Mouse (Mus musculus) forebrain, embryonic 16.5 days (tissue): ENCODE data around the gene Slc22a6. TPM values are rescaled to one million over a fixed set of nuclear protein-coding genes. Genes with fewer than 3 reads are reported as not detected.

Experiments
- ATAC-seq: fragments of 200-750 bp; cut with Nextera tagmentation; 2 replicates; pipeline ENCODE4 v1.8.0; 2017; ENCODE audit warnings: mild to moderate bottlenecking, moderate library complexity
- H3K27ac ChIP-seq: fragments of 300-500 bp; sonication (generic); 2 replicates; pipeline ENCODE4 v1.5.1; 2014; ENCODE audit warnings: low read length, control low read depth
- H3K27me3 ChIP-seq: fragments of 300-500 bp; sonication (generic); replicated peaks from 2 replicates; pipeline ENCODE4 v1.6.1; 2014; ENCODE audit warnings: low read length; ENCODE audit not compliant: control insufficient read depth, insufficient read depth
- H3K36me3 ChIP-seq: fragments of 300-500 bp; sonication (generic); 2 replicates; pipeline ENCODE4 v1.6.1; 2014; ENCODE audit not compliant: control insufficient read depth, insufficient read depth
- H3K4me1 ChIP-seq: fragments of 300-500 bp; sonication (generic); replicated peaks from 2 replicates; pipeline ENCODE4 v1.6.1; 2014; ENCODE audit warnings: low read length; ENCODE audit not compliant: control insufficient read depth, insufficient read depth
- H3K4me2 ChIP-seq: fragments of 300-500 bp; sonication (generic); 2 replicates; pipeline ENCODE4 v1.6.1; 2014; ENCODE audit warnings: mild to moderate bottlenecking, low read length, control low read depth
- H3K4me3 ChIP-seq: fragments of 300-500 bp; sonication (generic); replicated peaks from 2 replicates; pipeline ENCODE4 v1.5.1; 2014; ENCODE audit warnings: mild to moderate bottlenecking, low read length, control low read depth
- H3K9ac ChIP-seq: fragments of 300-500 bp; sonication (generic); replicated peaks from 2 replicates; pipeline ENCODE4 v1.6.1; 2014; ENCODE audit warnings: low read depth, low read length, control low read depth
- H3K9me3 ChIP-seq: fragments of 300-500 bp; sonication (generic); 2 replicates; pipeline ENCODE4 v1.6.1; 2016; ENCODE audit warnings: low read length; ENCODE audit not compliant: control insufficient read depth
- WGBS: fragments of 180-500 bp; shearing (Covaris S2); extraction: QIAGEN DNeasy Blood & Tissue Kit; methylation state at CpG from one replicate; pipeline ENCODE4 v1.1.7; 2014; 5-methylcytosine and 5-hydroxymethylcytosine counted together
- polyA plus RNA-seq: library from polyadenylated mRNA; unstranded; fragments of >200 nt; fragmentation: Nextera tagmentation; extraction: Ambion mirVana; gene quantifications from 2 replicates; pipeline ENCODE4 v1.2.1, GENCODE M21; 2015

The Slc22a6 gene
- polyA plus RNA-seq, 1 experiment from 2014 or later: 9.4 TPM

DNA sequence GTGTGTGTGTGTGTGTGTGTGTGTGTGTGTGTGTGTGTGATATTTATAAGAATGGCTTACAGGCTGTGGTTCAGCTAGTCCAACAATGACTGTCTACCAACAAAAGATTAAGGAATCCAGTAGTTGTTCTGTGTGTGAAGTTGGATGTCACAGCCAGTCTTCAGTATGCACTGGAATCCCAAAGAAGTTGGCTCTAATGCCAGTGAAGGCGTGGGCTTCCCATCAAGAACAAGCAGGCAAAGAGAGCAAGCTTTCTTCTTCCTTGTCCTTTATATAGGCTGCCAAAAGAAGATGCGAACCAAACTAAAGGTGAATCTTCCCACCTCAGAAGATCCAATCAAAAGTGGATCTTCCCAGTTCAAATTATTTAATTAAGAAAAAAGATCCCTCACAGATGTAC is 31.9 kb upstream of the Slc22a6 start:
- 81% methylated on average over 2 of the region's 2 CpGs for WGBS
- ATAC-seq: no peak
- Histone ChIP-seq H3K4me1 (no peaks in the 10 kb centered on the region), H3K27ac (no peak overlapping the region), H3K4me3 (no peak overlapping the region), H3K27me3 (no peaks in the 10 kb centered on the region), H3K9ac (no peak overlapping the region), H3K4me2 (no peak overlapping the region), H3K36me3 (no peaks in the 10 kb centered on the region), H3K9me3 (no peaks in the 10 kb centered on the region)

DNA sequence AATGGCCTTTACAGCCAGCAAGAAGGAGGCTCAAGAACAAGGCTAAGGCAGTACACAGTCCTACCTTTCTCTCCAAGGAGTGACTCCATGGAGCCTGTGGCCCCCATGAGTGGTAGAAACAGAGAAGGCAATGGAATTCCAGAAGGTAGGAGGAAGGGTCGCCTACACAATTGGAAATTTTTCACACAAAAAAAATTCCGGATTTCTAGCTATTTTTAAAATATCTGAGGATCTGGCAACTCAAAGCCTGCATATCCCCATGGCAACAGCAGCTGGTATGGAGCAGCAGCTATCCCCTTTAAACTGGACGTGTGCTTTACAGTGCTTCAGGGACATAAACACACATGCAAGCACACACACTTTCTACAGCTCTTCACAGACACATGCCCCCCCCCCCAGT is 31.5 kb upstream of the Slc22a6 start:
- WGBS: 63% methylated on average over 3 of the region's 3 CpGs
- Histone ChIP-seq H3K27me3 (no peaks in the 10 kb centered on the region), H3K27ac (no peak overlapping the region), H3K4me1 (no peaks in the 10 kb centered on the region), H3K36me3 (no peaks in the 10 kb centered on the region), H3K9ac (no peak overlapping the region), H3K4me3 (no peak overlapping the region), H3K9me3 (no peaks in the 10 kb centered on the region), H3K4me2 (no peak overlapping the region)
- peak; percentile 72 for ATAC-seq

- WGBS: 42% methylated on average over 1 of the region's 1 CpGs
- Histone ChIP-seq H3K9me3 (no peaks in the 10 kb centered on the region), H3K4me1 (no peaks in the 10 kb centered on the region), H3K4me3 (no peak overlapping the region), H3K27me3 (no peaks in the 10 kb centered on the region), H3K36me3 (no peaks in the 10 kb centered on the region), H3K27ac (no peak overlapping the region), H3K4me2 (no peak overlapping the region), H3K9ac (no peak overlapping the region)
- ATAC-seq: no peak
Observed at GRCm38 (mm10) chr19:8587315-8587714, 30.5 kb upstream of the Slc22a6 start.

GRCm38 (mm10) chr19:8590954-8591353 is 26.9 kb upstream of the Slc22a6 start, which contains the start of gene Slc22a8:
Gene Slc22a8 (plus strand): TSS chr19:8591254.
- H3K27ac ChIP-seq: no peak within 1 kb of the TSS
- H3K27me3 ChIP-seq: no peaks in the 10 kb centered on the region
- H3K9ac ChIP-seq: no peak within 1 kb of the TSS
- H3K4me3 ChIP-seq: no peak within 1 kb of the TSS
- H3K4me1 ChIP-seq: no peaks in the 10 kb centered on the region
- no peak for ATAC-seq
- H3K4me2 ChIP-seq: no peak within 1 kb of the TSS
- H3K9me3 ChIP-seq: no peaks in the 10 kb centered on the region
- 56% methylated on average over 8 of the region's 8 CpGs for WGBS
- no peaks in the 10 kb centered on the region for H3K36me3 ChIP-seq

DNA sequence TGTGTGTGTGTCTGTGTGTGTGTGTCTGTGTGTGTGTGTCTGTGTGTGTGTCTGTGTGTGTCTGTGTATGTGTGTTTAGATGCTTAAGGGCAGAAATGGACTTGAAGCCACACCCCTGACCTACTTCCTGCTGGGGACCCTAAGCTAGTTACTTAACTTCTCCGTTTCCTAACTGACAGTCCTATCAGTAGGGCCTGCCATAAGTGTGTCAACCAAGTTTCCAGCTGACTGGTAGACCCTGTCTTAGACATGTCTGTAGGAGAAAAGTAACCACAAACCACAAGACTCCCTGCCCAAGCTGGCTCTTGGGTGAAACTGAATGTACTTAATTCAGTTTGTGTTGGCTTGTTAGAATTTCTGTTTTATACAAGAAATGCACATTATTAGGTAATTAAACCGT is 25.7 kb upstream of the Slc22a6 start:
- no peaks in the 10 kb centered on the region for H3K9me3 ChIP-seq
- no peak overlapping the region for H3K9ac ChIP-seq
- ATAC-seq: no peak
- no peak overlapping the region for H3K4me2 ChIP-seq
- H3K4me3 ChIP-seq: no peak overlapping the region
- WGBS: 55% methylated on average over 2 of the region's 2 CpGs
- H3K27me3 ChIP-seq: no peaks in the 10 kb centered on the region
- no peaks in the 10 kb centered on the region for H3K36me3 ChIP-seq
- H3K4me1 ChIP-seq: no peaks in the 10 kb centered on the region
- no peak overlapping the region for H3K27ac ChIP-seq

- H3K27ac ChIP-seq: no peak overlapping the region
- no peak overlapping the region for H3K4me3 ChIP-seq
- no peaks in the 10 kb centered on the region for H3K4me1 ChIP-seq
- no peak overlapping the region for H3K9ac ChIP-seq
- no peak for ATAC-seq
- H3K27me3 ChIP-seq: no peaks in the 10 kb centered on the region
- WGBS: 60% methylated on average over 6 of the region's 6 CpGs
- H3K36me3 ChIP-seq: no peaks in the 10 kb centered on the region
- H3K4me2 ChIP-seq: no peak overlapping the region
- H3K9me3 ChIP-seq: no peaks in the 10 kb centered on the region
Observed at GRCm38 (mm10) chr19:8592873-8593408, 24.9 kb upstream of the Slc22a6 start.

- no peaks in the 10 kb centered on the region for H3K36me3 ChIP-seq
Observed at GRCm38 (mm10) chr19:8593833-8594232, 24.0 kb upstream of the Slc22a6 start.

DNA sequence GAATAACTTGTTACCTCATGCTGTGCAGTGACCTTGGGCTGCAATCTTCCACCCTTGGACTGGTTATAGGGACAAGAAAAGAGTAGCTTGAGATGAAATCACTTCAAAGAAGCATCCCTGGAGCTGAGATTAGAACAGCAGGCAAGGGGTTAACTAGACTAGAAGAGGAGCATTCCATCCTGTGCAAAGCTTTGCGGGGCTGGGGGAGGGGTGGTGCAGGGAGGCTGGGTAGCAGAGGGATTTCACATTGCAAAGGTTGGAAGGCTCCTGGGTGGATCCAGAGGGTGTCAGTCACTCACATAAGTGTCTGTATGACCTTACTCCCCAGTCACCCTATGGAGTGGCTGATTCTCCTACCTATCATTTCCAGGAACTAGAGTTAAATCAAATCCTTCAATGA is 23.3 kb upstream of the Slc22a6 start:
- ATAC-seq: no peak
- Histone ChIP-seq H3K9ac (no peak overlapping the region), H3K4me3 (no peak overlapping the region), H3K36me3 (no peaks in the 10 kb centered on the region), H3K27ac (no peak overlapping the region), H3K4me2 (no peak overlapping the region), H3K4me1 (no peaks in the 10 kb centered on the region), H3K27me3 (no peaks in the 10 kb centered on the region), H3K9me3 (no peaks in the 10 kb centered on the region)
- 0% methylated on average over 1 of the region's 1 CpGs for WGBS

More at GRCm38 (mm10) chr19:8593833-8594232, 24.0 kb upstream of the Slc22a6 start:
- Histone ChIP-seq H3K4me3 (no peak overlapping the region), H3K27me3 (no peaks in the 10 kb centered on the region), H3K9me3 (no peaks in the 10 kb centered on the region), H3K4me2 (no peak overlapping the region), H3K27ac (no peak overlapping the region), H3K4me1 (no peaks in the 10 kb centered on the region), H3K9ac (no peak overlapping the region)
- ATAC-seq: no peak
- WGBS: 87% methylated on average over 11 of the region's 11 CpGs

DNA sequence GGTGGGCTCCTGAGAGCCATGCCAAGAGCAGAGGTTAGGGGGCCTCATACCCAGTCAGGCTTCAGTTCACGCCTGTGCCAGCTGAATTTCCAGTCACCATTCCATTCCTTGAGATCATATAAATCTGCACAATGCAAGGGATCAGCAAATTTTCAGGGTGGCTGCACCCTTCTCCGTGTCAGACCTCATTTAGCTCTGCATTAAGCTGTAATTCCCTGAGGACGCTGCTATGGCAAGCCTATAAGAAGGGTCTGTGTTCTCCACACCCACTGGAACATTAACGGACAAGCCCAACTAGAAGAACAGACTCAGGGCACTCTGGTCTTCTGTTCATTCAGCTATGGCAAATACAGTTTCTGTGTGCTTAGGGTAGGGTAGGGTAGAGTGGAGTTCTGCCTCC is 20.6 kb upstream of the Slc22a6 start:
- no peaks in the 10 kb centered on the region for H3K27me3 ChIP-seq
- 34% methylated on average over 4 of the region's 4 CpGs for whole genome bisulfite sequencing
- H3K4me2 ChIP-seq: no peak overlapping the region
- ATAC-seq: no peak
- no peak overlapping the region for H3K9ac ChIP-seq
- H3K4me3 ChIP-seq: no peak overlapping the region
- no peaks in the 10 kb centered on the region for H3K36me3 ChIP-seq
- H3K4me1 ChIP-seq: no peaks in the 10 kb centered on the region
- H3K9me3 ChIP-seq: no peaks in the 10 kb centered on the region
- no peak overlapping the region for H3K27ac ChIP-seq

GRCm38 (mm10) chr19:8599229-8599628 is 18.6 kb upstream of the Slc22a6 start:
- H3K9ac ChIP-seq: no peak overlapping the region
- H3K4me1 ChIP-seq: no peaks in the 10 kb centered on the region
- no peak overlapping the region for H3K4me3 ChIP-seq
- ATAC-seq: no peak
- WGBS: 62% methylated on average over 2 of the region's 2 CpGs
- H3K36me3 ChIP-seq: no peaks in the 10 kb centered on the region
- no peak overlapping the region for H3K4me2 ChIP-seq
- H3K27ac ChIP-seq: no peak overlapping the region
- H3K9me3 ChIP-seq: no peaks in the 10 kb centered on the region
- H3K27me3 ChIP-seq: no peaks in the 10 kb centered on the region
